11 mouse cellular contexts compared by ENCODE assay signal in genomic region chr12:72081961-72082360, GRCm38 (mm10). TPM values are rescaled to one million over a fixed set of nuclear protein-coding genes. Genes with fewer than 3 reads are reported as not detected.
A peak's percentile ranks its signal among the peaks of the same experiment; 100 is the strongest.
DNase-seq lines count a peak whose midpoint lies in the region; ATAC-seq and TF ChIP-seq lines count a peak whose summit lies in the region.
"Had no signal": no experiment of that assay in that cellular context is flagged by ENCODE, and none has a peak within 500 bp of the region (broad histone marks: within the 10 kb centered on the region; RNA-seq: fewer than 3 reads in every experiment).

No protein-coding gene starts in this region.

- no peak for DNase-seq in kidney, postnatal 0 days (ENCODE audit: low spot score)
- DNase-seq in kidney, postnatal 4 days, result no peak
- DNase-seq in adrenal gland, adult 8-10 months, result no peak
- no peak for DNase-seq in thymus, postnatal 4 days

- H3K27me3 ChIP-seq in kidney, postnatal 0 days (ENCODE audit: insufficient read depth, low read length), result no peaks in the 10 kb centered on the region
- H3K27me3 ChIP-seq in embryonic facial prominence, embryonic 15.5 days, result no peaks in the 10 kb centered on the region
- H3K27me3 ChIP-seq in intestine, postnatal 0 days (replicated peaks; ENCODE audit: control insufficient read depth, insufficient read depth, low read length), result no peaks in the 10 kb centered on the region
- H3K27me3 ChIP-seq in neural tube, embryonic 14.5 days (ENCODE audit: control insufficient read depth, insufficient read depth, low read length), result no peaks in the 10 kb centered on the region
- H3K27me3 ChIP-seq: forebrain, embryonic 13.5 days had no signal

- H3K36me3 ChIP-seq in kidney, postnatal 0 days (ENCODE audit: insufficient read depth, low read length), result peaks cover 2% of the 10 kb centered on the region; the same call in 1 of the 2 replicates
- no peaks in the 10 kb centered on the region for H3K36me3 ChIP-seq in embryonic facial prominence, embryonic 15.5 days
- H3K36me3 ChIP-seq in intestine, postnatal 0 days (ENCODE audit: control insufficient read depth, insufficient read depth), result peaks cover 1% of the 10 kb centered on the region; the same call in 1 of the 2 replicates
- H3K36me3 ChIP-seq in neural tube, embryonic 14.5 days (ENCODE audit: control insufficient read depth, insufficient read depth, low read length), result no peaks in the 10 kb centered on the region

- no peak for ATAC-seq in kidney, postnatal 0 days (replicated peaks; ENCODE audit: low FRiP score, low read depth)
- no peak for ATAC-seq in embryonic facial prominence, embryonic 15.5 days (ENCODE audit: insufficient number of reproducible peaks, low FRiP score, low TSS enrichment, low read depth)
- ATAC-seq in intestine, postnatal 0 days, result no peak
- ATAC-seq in neural tube, embryonic 14.5 days (ENCODE audit: low read depth), result no peak
- ATAC-seq: forebrain, embryonic 13.5 days had no signal

- H3K9ac ChIP-seq in kidney, postnatal 0 days (ENCODE audit: low read depth, low read length), result no peak overlapping the region
- H3K9ac ChIP-seq in embryonic facial prominence, embryonic 15.5 days, result no peak overlapping the region
- H3K9ac ChIP-seq in intestine, postnatal 0 days (ENCODE audit: low read depth, low read length), result no peak overlapping the region
- H3K9ac ChIP-seq in neural tube, embryonic 14.5 days (replicated peaks; ENCODE audit: low read depth, low read length), result no peak overlapping the region
- H3K9ac ChIP-seq: forebrain, embryonic 13.5 days had no signal

- 81% methylated on average over 3 of the region's 3 CpGs for WGBS in kidney, postnatal 0 days
- 71% methylated on average over 3 of the region's 3 CpGs for WGBS in embryonic facial prominence, embryonic 15.5 days
- WGBS in intestine, postnatal 0 days, result 75% methylated on average over 3 of the region's 3 CpGs
- WGBS in neural tube, embryonic 14.5 days, result 67% methylated on average over 3 of the region's 3 CpGs

- H3K4me3 ChIP-seq in kidney, postnatal 0 days (replicated peaks; ENCODE audit: low read depth, low read length), result no peak overlapping the region
- peak overlapping the region; percentile 23; the same call in 1 of the 2 replicates for H3K4me3 ChIP-seq in embryonic facial prominence, embryonic 15.5 days (replicated peaks)
- H3K4me3 ChIP-seq in intestine, postnatal 0 days (ENCODE audit: low read depth, low read length), result peak overlapping the region; percentile 25; the same call in 1 of the 2 replicates
- H3K4me3 ChIP-seq in neural tube, embryonic 14.5 days (ENCODE audit: low read depth, low read length), result no peak overlapping the region
- H3K4me3 ChIP-seq: forebrain, embryonic 13.5 days had no signal

- TF ChIP-seq CTCF in kidney, postnatal 0 days (IDR thresholded peaks at IDR 0.05; ENCODE audit: low read depth), result no peak
- no peak for TF ChIP-seq CTCF in intestine, postnatal 0 days (IDR thresholded peaks at IDR 0.05; ENCODE audit: low read depth)

- H3K4me2 ChIP-seq in kidney, postnatal 0 days (ENCODE audit: low read length), result peak overlapping the region; percentile 47
- H3K4me2 ChIP-seq in embryonic facial prominence, embryonic 15.5 days (replicated peaks), result peak overlapping the region; percentile 44
- peak overlapping the region; percentile 62 for H3K4me2 ChIP-seq in intestine, postnatal 0 days (replicated peaks; ENCODE audit: low read depth)
- H3K4me2 ChIP-seq in neural tube, embryonic 14.5 days (ENCODE audit: low read depth, low read length), result peak overlapping the region; percentile 38; the same call in 1 of the 2 replicates

- H3K27ac ChIP-seq in kidney, postnatal 0 days, result peak overlapping the region; percentile 3; the same call in 1 of the 2 replicates
- no peak overlapping the region for H3K27ac ChIP-seq in embryonic facial prominence, embryonic 15.5 days (replicated peaks)
- H3K27ac ChIP-seq in intestine, postnatal 0 days (ENCODE audit: low read depth, low read length), result no peak overlapping the region
- no peak overlapping the region for H3K27ac ChIP-seq in neural tube, embryonic 14.5 days (ENCODE audit: low read depth, low read length)
- H3K27ac ChIP-seq: forebrain, embryonic 13.5 days; macrophage had no signal

- 0 out of 2 replicates have a peak, but pooled peaks cover 12% of the 10 kb centered on the region for H3K4me1 ChIP-seq in kidney, postnatal 0 days (replicated peaks; ENCODE audit: insufficient read depth, low read length)
- peaks cover 19% of the 10 kb centered on the region for H3K4me1 ChIP-seq in embryonic facial prominence, embryonic 15.5 days
- 0 out of 2 replicates have a peak, but pooled peaks cover 3% of the 10 kb centered on the region for H3K4me1 ChIP-seq in intestine, postnatal 0 days (replicated peaks; ENCODE audit: control insufficient read depth, insufficient read depth, low read length)
- peaks cover 7% of the 10 kb centered on the region; the same call in 1 of the 2 replicates for H3K4me1 ChIP-seq in neural tube, embryonic 14.5 days (ENCODE audit: control insufficient read depth, insufficient read depth, low read length)

- no peaks in the 10 kb centered on the region for H3K9me3 ChIP-seq in kidney, postnatal 0 days (replicated peaks; ENCODE audit: low read length)
- no peaks in the 10 kb centered on the region for H3K9me3 ChIP-seq in embryonic facial prominence, embryonic 15.5 days (replicated peaks)
- H3K9me3 ChIP-seq in intestine, postnatal 0 days (ENCODE audit: control insufficient read depth), result no peaks in the 10 kb centered on the region
- no peaks in the 10 kb centered on the region for H3K9me3 ChIP-seq in neural tube, embryonic 14.5 days (ENCODE audit: control insufficient read depth, low read length)
- H3K9me3 ChIP-seq: forebrain, embryonic 13.5 days had no signal

RNA-seq across cellular contexts. Expression of gene L3hypdh, which starts 3.3 kb away (rescaled TPM):
- polyA plus RNA-seq in kidney, postnatal 0 days (2015; fragmentation: Nextera tagmentation; extraction: Ambion mirVana), result 38.9 and 39.5 TPM in 2 replicates
- 19.2 and 20.5 TPM in 2 replicates for polyA plus RNA-seq in embryonic facial prominence, embryonic 15.5 days (2015; fragmentation: Nextera tagmentation; extraction: Ambion mirVana)
- polyA plus RNA-seq in intestine, postnatal 0 days (2015; fragmentation: Nextera tagmentation; extraction: Ambion mirVana), result 10.9 and 12.2 TPM in 2 replicates
- polyA plus RNA-seq in neural tube, embryonic 14.5 days (2014; fragmentation: Nextera tagmentation; extraction: Ambion mirVana), result 14.4 and 16.6 TPM in 2 replicates
- 10 to 100 TPM; 15.1 to 16.6 (median 16.1) TPM for total RNA-seq in adrenal gland, adult 8-10 months (2022)
- total RNA-seq: neutrophil, adult 5-6 weeks had no signal

RNA-seq across cellular contexts. Expression of gene Jkamp, which starts 3.4 kb away (rescaled TPM):
- polyA plus RNA-seq in kidney, postnatal 0 days (2015; fragmentation: Nextera tagmentation; extraction: Ambion mirVana), result 67.6 and 70.6 TPM in 2 replicates
- polyA plus RNA-seq in embryonic facial prominence, embryonic 15.5 days (2015; fragmentation: Nextera tagmentation; extraction: Ambion mirVana), result 71.5 and 77.0 TPM in 2 replicates
- 41.3 and 50.2 TPM in 2 replicates for polyA plus RNA-seq in intestine, postnatal 0 days (2015; fragmentation: Nextera tagmentation; extraction: Ambion mirVana)
- 101 and 113 TPM in 2 replicates for polyA plus RNA-seq in neural tube, embryonic 14.5 days (2014; fragmentation: Nextera tagmentation; extraction: Ambion mirVana)
- total RNA-seq in adrenal gland, adult 8-10 months (2022), result 10 to 100 TPM; 54.7 to 62.8 (median 59.2) TPM

RNA-seq across cellular contexts. Expression of gene Gpr135, which starts 11.0 kb away (rescaled TPM):
- 2.2 and 2.3 TPM in 2 replicates for polyA plus RNA-seq in kidney, postnatal 0 days (2015; fragmentation: Nextera tagmentation; extraction: Ambion mirVana)
- polyA plus RNA-seq in embryonic facial prominence, embryonic 15.5 days (2015; fragmentation: Nextera tagmentation; extraction: Ambion mirVana), result 0.88 and 1.3 TPM in 2 replicates
- 0.65 and 0.98 TPM in 2 replicates for polyA plus RNA-seq in intestine, postnatal 0 days (2015; fragmentation: Nextera tagmentation; extraction: Ambion mirVana)
- polyA plus RNA-seq in neural tube, embryonic 14.5 days (2014; fragmentation: Nextera tagmentation; extraction: Ambion mirVana), result 6.2 and 8.7 TPM in 2 replicates
- 1 to 10 TPM; 2.2 to 2.9 (median 2.6) TPM for total RNA-seq in adrenal gland, adult 8-10 months (2022)
- total RNA-seq: common myeloid progenitor, adult 5-6 weeks had no signal
- polyA plus RNA-seq: macrophage had no signal

Comparison
In these comparisons a context has a peak if more than half of its experiments do, and no peak if none do; other contexts are left out.
1. H3K4me3 ChIP-seq: peak in embryonic facial prominence, embryonic 15.5 days (single experiment) and intestine, postnatal 0 days (single experiment); none in kidney, postnatal 0 days (single experiment) and neural tube, embryonic 14.5 days (single experiment).
2. Peak in every context shown above with its lines, with median percentiles within 50 percentile points of each other: H3K4me2 ChIP-seq.